Mouse (Mus musculus): Measurements from ENCODE around the gene Ethe1.

Gene Ethe1

GRCm38 (mm10) chr7:24587330-24588105 is at the start of gene Ethe1, which contains the start of gene Zfp575:
Ethe1 (plus strand) TSS chr7:24587543.
Zfp575 (minus strand) TSS chr7:24587641.
- DNase-seq, result peak; percentile 58 to 76

GRCm38 (mm10) chr7:24537591-24537990 is 49.8 kb upstream of the Ethe1 start:
- peak; percentile 83 to 89 for DNase-seq

DNA sequence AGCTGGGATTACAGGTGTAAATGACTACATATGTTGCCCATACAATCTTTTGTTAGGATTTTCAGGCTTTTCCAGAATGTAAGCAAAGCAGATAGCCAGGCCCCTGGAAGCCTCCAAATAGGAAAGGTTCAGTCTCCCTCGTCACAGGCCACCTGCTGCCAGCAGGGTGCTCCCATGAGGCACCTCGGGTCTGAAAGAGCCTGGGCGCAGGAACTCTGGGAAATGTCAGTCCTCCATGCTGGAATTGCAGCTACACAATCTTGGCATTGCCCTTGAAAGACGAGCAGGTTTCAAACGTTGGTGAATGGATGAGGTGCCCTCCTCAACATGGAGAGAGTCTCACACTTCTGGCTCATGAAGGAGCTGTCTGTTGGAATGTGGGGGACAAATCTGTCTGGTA is 49.2 kb upstream of the Ethe1 start:
- DNase-seq, result no peak

GRCm38 (mm10) chr7:24538701-24539100 is 48.6 kb upstream of the Ethe1 start:
- DNase-seq, result no peak

- DNase-seq, result no peak
These were observed 47.7 kb upstream of the Ethe1 start for GRCm38 (mm10) chr7:24539686-24540085.

DNA sequence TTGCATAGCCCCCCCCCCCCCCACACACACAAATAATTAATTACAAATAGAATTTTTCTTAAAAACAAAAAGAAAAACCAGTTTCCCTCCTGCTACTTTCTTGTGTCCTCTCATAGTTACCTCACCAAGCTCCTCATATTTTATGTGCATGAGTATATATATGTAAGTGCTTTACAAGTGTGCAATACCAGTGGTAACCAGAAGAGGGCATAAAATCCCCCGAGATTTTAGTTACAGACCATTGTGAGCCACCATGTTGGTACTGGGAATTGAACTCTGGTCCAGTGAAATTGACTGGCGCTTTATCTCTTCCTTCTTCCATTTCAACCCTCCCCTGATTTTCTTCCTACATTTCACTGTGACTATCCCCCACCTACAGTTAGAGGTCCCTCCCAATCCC is 42.8 kb upstream of the Ethe1 start:
- DNase-seq, result no peak

DNA sequence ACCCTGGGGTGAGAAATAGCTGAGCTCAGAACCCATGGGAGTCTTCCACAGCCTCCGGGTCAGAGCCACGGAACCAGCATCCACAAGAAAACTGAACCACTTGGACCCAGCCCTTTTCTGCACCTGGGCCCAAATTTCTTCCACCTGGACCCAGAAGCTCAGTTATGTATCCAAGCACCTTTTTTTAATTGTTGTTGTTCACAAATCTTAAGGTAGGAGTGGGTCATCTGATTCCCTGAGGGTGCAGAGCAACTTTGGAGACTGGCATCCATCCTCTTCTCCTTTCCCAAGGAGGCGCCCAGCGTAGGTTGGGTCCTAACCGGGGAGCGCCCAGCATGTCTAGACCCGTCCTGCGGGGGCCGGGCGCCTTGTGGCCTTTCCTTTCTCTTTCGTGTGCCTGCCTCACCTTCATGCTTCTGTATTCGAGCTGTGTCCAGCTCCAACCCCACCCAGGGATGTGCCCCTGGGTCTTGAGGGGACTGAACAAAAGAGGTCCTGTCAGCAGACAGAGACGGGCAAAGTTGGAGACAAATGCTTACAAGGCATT is 41.2 kb upstream of the Ethe1 start, which contains the start of the genes Pinlyp and Xrcc1:
Gene Pinlyp, minus strand, starts transcription at position 51 of the 547 bp plus-strand sequence.
Gene Xrcc1, plus strand, starts transcription at position 222 of the 547 bp plus-strand sequence.
- peak; percentile 28 to 39 for DNase-seq

GRCm38 (mm10) chr7:24546634-24547389 is 40.5 kb upstream of the Ethe1 start:
- peak; percentile 99 to 100 for DNase-seq

- DNase-seq, result peak in 1 of 2 experiments; percentile 38
These were observed 39.8 kb upstream of the Ethe1 start for GRCm38 (mm10) chr7:24547534-24548036.

DNA sequence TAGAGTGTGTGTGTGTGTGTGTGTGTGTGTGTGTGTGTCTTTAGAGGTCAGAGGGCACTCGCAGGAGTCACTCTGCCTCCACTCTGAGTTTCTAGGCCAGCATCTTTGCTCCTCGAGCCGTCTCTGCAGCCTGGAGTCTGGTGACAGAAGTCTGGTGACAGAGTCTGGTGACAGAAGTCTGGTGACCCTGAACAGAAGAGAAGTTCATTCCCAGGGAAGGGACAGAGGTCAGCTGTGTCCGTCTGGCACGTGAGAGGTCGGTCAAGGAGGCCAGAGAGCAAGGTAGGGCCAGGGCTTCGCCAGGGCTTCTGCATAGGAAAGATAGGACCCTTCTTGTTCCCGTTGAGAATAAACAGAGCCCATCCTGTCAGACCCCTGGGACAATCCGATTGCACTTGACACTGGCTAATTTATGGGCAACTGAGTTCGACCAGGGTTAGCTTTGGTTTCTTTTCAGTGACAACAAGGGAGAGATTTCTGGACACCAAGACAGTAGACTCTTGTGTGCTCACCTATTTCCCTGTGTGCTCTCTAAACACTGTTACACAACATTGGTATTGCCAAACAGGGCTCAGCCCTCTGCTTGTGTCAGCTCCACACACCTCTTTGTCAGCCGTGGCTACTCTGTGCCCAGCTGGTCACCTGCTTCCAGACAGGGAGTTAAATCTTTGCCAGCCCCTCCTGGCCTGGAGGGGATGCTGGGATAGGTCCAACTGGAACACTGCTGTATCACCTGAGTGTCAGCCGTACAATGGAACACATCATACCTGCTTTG is 35.2 kb upstream of the Ethe1 start:
- no peak for DNase-seq

GRCm38 (mm10) chr7:24555786-24556185 is 31.6 kb upstream of the Ethe1 start:
- DNase-seq, result no peak

DNA sequence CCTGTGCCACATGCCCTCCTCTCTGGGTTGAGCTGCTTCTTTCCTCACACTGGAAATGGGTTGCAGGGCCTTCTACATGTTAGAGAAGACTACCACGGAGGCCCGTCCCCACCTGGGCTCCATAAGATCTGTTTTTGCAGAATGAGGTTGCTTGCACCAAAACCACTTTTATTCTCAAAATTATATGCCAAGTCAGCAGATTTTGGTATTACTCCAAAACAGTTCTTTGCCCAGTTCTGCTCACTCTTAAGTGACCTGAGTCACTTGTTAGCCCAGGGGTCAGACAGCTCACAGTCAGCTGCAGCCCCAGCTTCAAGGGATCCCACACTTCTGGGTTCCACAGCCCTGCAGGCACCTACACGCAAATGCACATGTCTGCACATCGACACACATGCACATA is 25.9 kb upstream of the Ethe1 start:
- DNase-seq, result no peak

GRCm38 (mm10) chr7:24563191-24563836 is 24.0 kb upstream of the Ethe1 start:
- DNase-seq, result no peak

DNA sequence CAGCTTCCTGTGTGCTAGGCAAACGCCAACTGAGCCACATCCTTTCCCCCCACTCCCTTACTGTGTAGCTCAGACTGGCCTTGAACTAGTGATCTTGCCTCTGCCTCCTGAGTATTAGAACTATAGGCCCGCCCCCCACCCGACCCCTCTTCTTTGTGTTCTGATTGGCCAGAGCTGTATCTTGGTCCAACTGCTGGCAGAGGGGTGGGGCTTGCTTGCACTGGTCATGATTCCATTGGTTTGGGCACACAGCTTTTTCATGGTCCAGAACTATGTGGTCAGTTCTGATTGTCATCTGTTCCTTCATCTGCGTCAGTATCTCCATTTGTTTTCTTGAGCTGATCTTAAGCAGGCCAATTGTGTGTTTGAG is 23.5 kb upstream of the Ethe1 start:
- DNase-seq, result no peak

GRCm38 (mm10) chr7:24564607-24565265 is 22.6 kb upstream of the Ethe1 start:
- DNase-seq, result peak; percentile 85 to 90

DNA sequence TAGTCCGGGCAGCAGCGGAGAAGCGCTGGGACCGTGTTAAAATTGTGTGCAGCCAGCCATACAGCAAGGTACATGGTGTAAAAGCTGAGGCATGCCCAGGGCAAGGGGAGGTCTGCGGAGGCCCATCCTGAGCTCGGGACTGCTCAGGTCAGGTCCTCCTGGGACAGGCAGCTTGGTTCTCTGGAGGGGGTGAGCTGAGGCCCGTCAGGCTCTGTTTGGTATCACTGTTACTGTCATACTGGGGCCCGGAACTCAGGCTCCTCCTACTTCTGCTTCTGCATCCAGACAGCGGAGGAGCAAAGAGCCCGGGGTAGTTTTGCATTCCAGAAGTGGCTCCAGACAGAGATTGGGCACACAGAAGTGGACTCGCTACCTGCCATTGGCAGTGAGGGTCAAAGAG is 21.7 kb upstream of the Ethe1 start:
- no peak for DNase-seq

- DNase-seq, result no peak
These were observed 21.1 kb upstream of the Ethe1 start for GRCm38 (mm10) chr7:24566206-24566605.

DNA sequence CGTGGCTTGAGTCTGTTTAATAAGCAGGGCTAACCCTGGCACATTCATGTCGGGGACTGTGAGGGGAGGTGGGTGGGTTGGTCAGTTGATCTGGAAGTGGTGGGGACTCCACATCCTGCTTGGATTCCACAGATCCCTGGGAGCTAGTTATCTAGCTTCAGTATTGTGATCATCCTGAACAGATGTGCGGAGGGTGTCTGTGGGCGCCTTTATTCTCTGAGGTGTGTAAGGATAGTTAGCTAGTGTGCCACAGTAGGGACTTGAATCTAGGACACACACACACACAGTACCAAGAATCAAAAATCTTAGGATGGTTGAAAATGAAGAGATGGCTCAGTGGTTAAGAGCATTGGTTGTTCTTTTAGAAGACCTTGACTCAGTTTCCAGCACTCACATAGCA is 18.8 kb upstream of the Ethe1 start:
- DNase-seq, result no peak

DNA sequence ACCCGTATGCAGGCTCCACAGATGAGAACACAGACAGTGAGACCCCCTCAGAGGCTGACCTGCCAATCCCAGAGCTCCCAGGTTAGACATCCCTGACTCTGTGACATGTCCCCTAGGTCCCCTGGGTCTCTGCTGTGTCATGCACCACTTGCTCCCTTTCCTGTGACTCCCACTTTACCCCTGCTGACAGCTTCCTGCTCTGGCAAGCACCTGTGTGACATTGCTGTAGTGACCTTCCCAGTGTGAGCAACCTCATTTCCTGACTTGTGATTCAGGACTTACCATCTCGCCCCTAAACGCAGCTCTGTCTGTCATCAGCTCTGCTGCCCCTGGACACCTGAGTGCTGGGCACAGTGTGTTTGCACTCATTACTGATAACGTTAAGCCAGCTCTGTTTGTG is 16.3 kb upstream of the Ethe1 start:
- DNase-seq, result no peak

GRCm38 (mm10) chr7:24572455-24572854 is 14.9 kb upstream of the Ethe1 start:
- DNase-seq, result no peak

- no peak for DNase-seq
These were observed 13.0 kb upstream of the Ethe1 start for GRCm38 (mm10) chr7:24574224-24574796.

Measured in cerebellum, postnatal 25 days (tissue).